Mouse (Mus musculus): ENCODE results near the gene Piezo1. TPM values are rescaled to one million over a fixed set of nuclear protein-coding genes. Genes with fewer than 3 reads are reported as not detected.

Piezo1 gene
- polyA plus RNA-seq, 1 experiment from 2014 or later, result 7.0 TPM

DNA sequence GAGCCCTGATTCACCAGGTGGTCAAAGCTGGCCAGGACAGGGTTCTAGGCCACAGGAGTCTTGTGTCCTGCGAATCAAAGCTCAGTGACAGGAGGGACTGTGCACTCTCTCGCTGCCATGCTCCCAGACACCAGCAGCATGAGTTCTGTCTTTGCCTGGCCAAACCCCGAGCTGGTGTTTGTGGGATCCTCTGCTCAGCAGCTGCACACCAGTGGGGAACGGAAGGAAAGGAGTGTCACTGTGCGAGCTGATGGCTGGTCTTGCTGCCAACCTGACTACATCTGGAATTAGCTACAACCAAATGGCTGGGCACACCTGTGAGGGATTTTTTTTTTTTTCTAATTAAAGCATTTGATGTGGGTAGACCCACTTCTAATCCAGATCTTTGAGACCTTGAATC lies 80.4 kb downstream of the Piezo1 start:
- WGBS, result 88% methylated on average over 5 of the region's 5 CpGs
- DNase-seq (ENCODE audit: low spot score) (no peak), ATAC-seq (ENCODE audit: low FRiP score, low TSS enrichment) (no peak)
- no peaks in the 10 kb centered on the region for H3K9me3 ChIP-seq (ENCODE audit: control insufficient read depth, low read length)
- no peak overlapping the region for H3K27ac ChIP-seq (replicated peaks)
- H3K9ac ChIP-seq (ENCODE audit: low read length), result no peak overlapping the region
- no peak overlapping the region for H3K4me3 ChIP-seq (ENCODE audit: low read depth, low read length)
- H3K4me2 ChIP-seq (replicated peaks; ENCODE audit: low read depth), result no peak overlapping the region
- H3K4me1 ChIP-seq (replicated peaks; ENCODE audit: control insufficient read depth, insufficient read depth), result peaks cover 5% of the 10 kb centered on the region; the same call in 1 of the 2 replicates
- H3K27me3 ChIP-seq (ENCODE audit: control insufficient read depth, insufficient read depth, low read length), result no peaks in the 10 kb centered on the region
- H3K36me3 ChIP-seq (ENCODE audit: control insufficient read depth, insufficient read depth, low read length), result peaks cover 9% of the 10 kb centered on the region; the same call in 1 of the 2 replicates
- no peak for TF ChIP-seq EP300 (optimal IDR thresholded peaks at IDR 0.05)
- TF ChIP-seq CTCF (IDR thresholded peaks at IDR 0.05; ENCODE audit: low read depth), result no peak

DNA sequence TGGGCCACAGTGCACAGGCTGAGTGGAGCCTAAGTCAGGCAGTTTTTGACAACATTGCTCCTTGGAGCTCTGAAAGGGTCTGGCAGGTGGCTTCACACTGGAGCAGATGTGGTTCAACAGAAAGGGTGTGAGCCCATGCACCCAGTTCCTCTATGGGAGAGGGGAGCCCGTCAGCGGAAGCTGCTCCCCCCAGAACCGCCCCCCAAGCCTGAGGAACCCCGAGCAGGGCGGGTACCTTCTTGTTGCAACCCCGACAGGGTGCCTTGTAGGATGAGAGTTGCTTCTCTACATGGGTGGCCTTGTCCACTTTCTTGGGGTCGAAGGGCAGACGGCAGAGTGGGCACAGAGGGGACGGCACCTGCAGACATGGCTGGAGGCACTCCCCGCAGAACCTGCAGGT lies 81.2 kb downstream of the Piezo1 start:
- ATAC-seq (ENCODE audit: low FRiP score, low TSS enrichment) (no peak), DNase-seq (ENCODE audit: low spot score) (no peak)
- Histone ChIP-seq H3K36me3 (ENCODE audit: control insufficient read depth, insufficient read depth, low read length) (peaks cover 9% of the 10 kb centered on the region; the same call in 1 of the 2 replicates), H3K9ac (ENCODE audit: low read length) (no peak overlapping the region), H3K9me3 (ENCODE audit: control insufficient read depth, low read length) (no peaks in the 10 kb centered on the region), H3K4me1 (replicated peaks; ENCODE audit: control insufficient read depth, insufficient read depth) (peaks cover 3% of the 10 kb centered on the region; the same call in 1 of the 2 replicates), H3K27me3 (ENCODE audit: control insufficient read depth, insufficient read depth, low read length) (no peaks in the 10 kb centered on the region), H3K4me3 (ENCODE audit: low read depth, low read length) (no peak overlapping the region), H3K4me2 (replicated peaks; ENCODE audit: low read depth) (no peak overlapping the region), H3K27ac (replicated peaks) (no peak overlapping the region)
- TF ChIP-seq CTCF (IDR thresholded peaks at IDR 0.05; ENCODE audit: low read depth) (no peak), EP300 (optimal IDR thresholded peaks at IDR 0.05) (no peak)
- 88% methylated on average over 10 of the region's 10 CpGs for WGBS

DNA sequence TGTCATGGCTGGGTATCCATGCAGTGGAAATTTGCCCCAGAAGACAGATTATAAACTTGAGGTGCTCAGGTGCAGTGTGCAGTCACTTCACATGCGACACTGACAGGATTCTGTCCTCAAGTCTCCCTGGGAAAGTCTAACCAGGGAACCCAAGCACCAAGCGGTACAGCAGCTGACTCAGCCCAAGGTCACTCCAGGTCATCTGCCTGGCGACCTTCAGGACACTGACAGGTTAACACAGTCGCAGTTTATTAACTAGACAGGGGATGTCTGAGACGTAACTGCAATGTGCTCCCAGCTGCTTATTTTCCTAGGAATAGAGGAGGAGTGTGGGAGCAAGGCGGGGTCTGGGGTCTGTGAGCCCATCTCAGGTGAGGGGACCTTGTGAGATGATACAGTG lies 81.7 kb downstream of the Piezo1 start:
- WGBS, result 87% methylated on average over 6 of the region's 6 CpGs
- H3K4me3 ChIP-seq (ENCODE audit: low read depth, low read length), result no peak overlapping the region
- no peak overlapping the region for H3K4me2 ChIP-seq (replicated peaks; ENCODE audit: low read depth)
- H3K4me1 ChIP-seq (replicated peaks; ENCODE audit: control insufficient read depth, insufficient read depth), result no peaks in the 10 kb centered on the region
- DNase-seq (ENCODE audit: low spot score), result no peak
- no peak overlapping the region for H3K9ac ChIP-seq (ENCODE audit: low read length)
- H3K36me3 ChIP-seq (ENCODE audit: control insufficient read depth, insufficient read depth, low read length), result peaks cover 9% of the 10 kb centered on the region; the same call in 1 of the 2 replicates
- no peak for TF ChIP-seq EP300 (optimal IDR thresholded peaks at IDR 0.05)
- no peak for TF ChIP-seq CTCF (IDR thresholded peaks at IDR 0.05; ENCODE audit: low read depth)
- ATAC-seq (ENCODE audit: low FRiP score, low TSS enrichment), result no peak
- no peaks in the 10 kb centered on the region for H3K27me3 ChIP-seq (ENCODE audit: control insufficient read depth, insufficient read depth, low read length)
- no peaks in the 10 kb centered on the region for H3K9me3 ChIP-seq (ENCODE audit: control insufficient read depth, low read length)
- no peak overlapping the region for H3K27ac ChIP-seq (replicated peaks)

DNA sequence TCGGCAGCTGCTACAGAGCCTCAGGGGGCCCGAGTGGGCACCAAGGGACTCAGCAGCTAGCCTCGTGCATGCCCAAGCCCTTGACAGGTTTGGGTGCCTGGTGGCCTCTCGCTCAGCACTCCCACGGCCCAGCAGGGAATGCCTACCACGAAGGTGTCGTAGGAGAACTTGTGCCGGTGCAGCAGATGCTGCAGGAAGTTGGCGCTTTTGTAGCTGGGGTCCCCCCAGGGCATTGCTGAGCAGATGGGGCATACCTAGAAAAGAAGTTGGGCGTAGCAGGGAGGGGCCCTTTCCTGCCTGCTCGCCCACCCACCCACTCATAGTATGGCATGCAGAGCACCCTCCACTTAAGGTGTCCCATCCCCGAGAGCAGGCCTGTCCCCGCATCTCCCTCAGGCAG lies 83.3 kb downstream of the Piezo1 start:
- Histone ChIP-seq H3K4me3 (ENCODE audit: low read depth, low read length) (no peak overlapping the region), H3K36me3 (ENCODE audit: control insufficient read depth, insufficient read depth, low read length) (peaks cover 9% of the 10 kb centered on the region; the same call in 1 of the 2 replicates)
- 89% methylated on average over 13 of the region's 13 CpGs for WGBS

DNA sequence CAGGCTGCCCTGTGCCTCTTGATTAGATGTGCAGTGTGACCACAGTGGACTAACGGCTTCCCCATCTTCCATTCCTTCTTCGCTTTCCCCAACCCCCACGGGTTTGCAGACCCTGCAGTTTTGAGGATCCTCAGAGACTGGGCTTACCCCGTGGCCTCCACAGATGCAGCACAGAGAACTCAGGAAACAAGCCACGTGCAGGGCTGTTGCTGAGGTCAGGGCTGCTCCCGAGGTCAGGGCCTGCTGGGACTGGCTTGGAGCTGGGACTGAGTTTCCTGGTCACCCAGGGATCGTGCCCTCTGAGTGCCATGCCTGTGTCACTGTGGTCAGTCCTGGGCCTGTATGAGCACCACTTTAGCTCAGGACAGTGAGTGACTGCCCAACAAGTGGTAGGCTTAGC lies 86.1 kb downstream of the Piezo1 start:
- ATAC-seq (ENCODE audit: low FRiP score, low TSS enrichment), result no peak
- WGBS, result 77% methylated on average over 7 of the region's 7 CpGs
- H3K9me3 ChIP-seq (ENCODE audit: control insufficient read depth, low read length), result no peaks in the 10 kb centered on the region
- TF ChIP-seq EP300 (optimal IDR thresholded peaks at IDR 0.05) (no peak), CTCF (IDR thresholded peaks at IDR 0.05; ENCODE audit: low read depth) (no peak)
- H3K27me3 ChIP-seq (ENCODE audit: control insufficient read depth, insufficient read depth, low read length), result no peaks in the 10 kb centered on the region; the same call in 1 of the 2 replicates
- H3K4me1 ChIP-seq (replicated peaks; ENCODE audit: control insufficient read depth, insufficient read depth), result no peaks in the 10 kb centered on the region; the same call in 1 of the 2 replicates
- no peak overlapping the region for H3K27ac ChIP-seq (replicated peaks)
- H3K4me3 ChIP-seq (ENCODE audit: low read depth, low read length), result no peak overlapping the region
- H3K36me3 ChIP-seq (ENCODE audit: control insufficient read depth, insufficient read depth, low read length), result peaks cover 9% of the 10 kb centered on the region; the same call in 1 of the 2 replicates
- H3K9ac ChIP-seq (ENCODE audit: low read length), result no peak overlapping the region
- DNase-seq (ENCODE audit: low spot score), result no peak
- H3K4me2 ChIP-seq (replicated peaks; ENCODE audit: low read depth), result no peak overlapping the region

More for the DNA sequence above, 83.3 kb downstream of the Piezo1 start:
- no peak for DNase-seq (ENCODE audit: low spot score)
- no peak for ATAC-seq (ENCODE audit: low FRiP score, low TSS enrichment)
- Histone ChIP-seq H3K9ac (ENCODE audit: low read length) (no peak overlapping the region), H3K4me1 (replicated peaks; ENCODE audit: control insufficient read depth, insufficient read depth) (no peaks in the 10 kb centered on the region), H3K27me3 (ENCODE audit: control insufficient read depth, insufficient read depth, low read length) (no peaks in the 10 kb centered on the region), H3K4me2 (replicated peaks; ENCODE audit: low read depth) (no peak overlapping the region), H3K27ac (replicated peaks) (no peak overlapping the region), H3K9me3 (ENCODE audit: control insufficient read depth, low read length) (no peaks in the 10 kb centered on the region)
- TF ChIP-seq CTCF (IDR thresholded peaks at IDR 0.05; ENCODE audit: low read depth) (no peak), EP300 (optimal IDR thresholded peaks at IDR 0.05) (no peak)
